Mouse (Mus musculus) embryo, embryonic 9.5 days (tissue): ENCODE data around the gene Crip3.

ENCODE experiments used
- DNase-seq: peaks from one replicate; pipeline ENCODE4 v3.0.0-alpha.2; 2017; ENCODE audit errors: extremely low spot score

Gene Crip3

GRCm38 (mm10) chr17:46428761-46429414, at the start of gene Crip3:
Gene Crip3, plus strand, starts transcription at chr17:46428926.
- peak; percentile 54 for DNase-seq

- DNase-seq: peak; percentile 99
These were observed 45.2 kb upstream of the Crip3 start, which contains the start of gene Zfp318 for GRCm38 (mm10) chr17:46383294-46384060. Gene Zfp318, plus strand, starts transcription at chr17:46383731.

GRCm38 (mm10) chr17:46384061-46384801, 44.5 kb upstream of the Crip3 start:
- DNase-seq: peak; percentile 50

- DNase-seq: no peak
These were observed 40.5 kb upstream of the Crip3 start for GRCm38 (mm10) chr17:46388200-46388599.

GRCm38 (mm10) chr17:46393012-46393411, 35.7 kb upstream of the Crip3 start:
- peak; percentile 42 for DNase-seq

- DNase-seq: no peak
These were observed 34.1 kb upstream of the Crip3 start for GRCm38 (mm10) chr17:46394631-46395030.

GRCm38 (mm10) chr17:46408478-46408877, 20.2 kb upstream of the Crip3 start:
- no peak for DNase-seq

- DNase-seq: no peak
These were observed 10.1 kb upstream of the Crip3 start for GRCm38 (mm10) chr17:46418628-46419027.

- DNase-seq: no peak
These were observed 9.0 kb upstream of the Crip3 start for GRCm38 (mm10) chr17:46419717-46420116.

GRCm38 (mm10) chr17:46426496-46426895, 2.2 kb upstream of the Crip3 start:
- no peak for DNase-seq

- DNase-seq: peak; percentile 75
These were observed 4.9 kb downstream of the Crip3 start for GRCm38 (mm10) chr17:46433627-46434026.

- DNase-seq: no peak
These were observed 8.1 kb downstream of the Crip3 start for GRCm38 (mm10) chr17:46436672-46437366.

- no peak for DNase-seq
These were observed 9.7 kb downstream of the Crip3 start, which contains the start of gene Slc22a7 for GRCm38 (mm10) chr17:46438298-46438873. Gene Slc22a7, minus strand, starts transcription at chr17:46438457.

- no peak for DNase-seq
These were observed 10.4 kb downstream of the Crip3 start for GRCm38 (mm10) chr17:46439176-46439575.

- DNase-seq: no peak
These were observed 16.3 kb downstream of the Crip3 start for GRCm38 (mm10) chr17:46444839-46445579.

GRCm38 (mm10) chr17:46446264-46446663, 17.5 kb downstream of the Crip3 start:
- DNase-seq: no peak

- no peak for DNase-seq
These were observed 24.0 kb downstream of the Crip3 start for GRCm38 (mm10) chr17:46452683-46453082.

GRCm38 (mm10) chr17:46453302-46453948, 24.7 kb downstream of the Crip3 start:
- no peak for DNase-seq

GRCm38 (mm10) chr17:46453970-46454411, 25.3 kb downstream of the Crip3 start:
- no peak for DNase-seq

GRCm38 (mm10) chr17:46454539-46454938, 25.8 kb downstream of the Crip3 start:
- DNase-seq: no peak
